Mouse (Mus musculus) 416B (cell line): ENCODE measurements around the gene Atl3.
A peak's percentile ranks its signal among the peaks of the same experiment; 100 is the strongest.

ENCODE experiments used
- DNase-seq: peaks from one replicate; pipeline ENCODE4 v3.0.0; 2011; ENCODE audit warnings: low read depth

The Atl3 gene

DNA sequence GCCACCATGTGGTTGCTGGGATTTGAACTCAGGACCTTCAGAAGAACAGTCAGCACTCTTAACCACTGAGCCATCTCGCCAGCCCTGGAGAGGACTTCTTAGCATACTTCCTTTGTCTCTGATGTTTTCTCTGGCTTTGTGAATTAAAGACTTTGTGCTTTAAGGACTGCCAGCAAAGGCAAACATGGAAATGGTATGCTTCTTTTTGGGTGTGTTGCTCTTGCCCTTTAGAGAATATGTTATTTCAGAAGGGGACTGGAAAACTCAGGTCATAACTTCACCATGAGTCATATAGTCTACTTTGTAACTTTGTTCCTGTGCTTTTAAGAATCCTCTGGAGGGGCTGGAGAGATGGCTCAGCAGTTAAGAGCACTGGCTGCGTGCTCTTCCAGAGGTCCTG, 5.0 kb downstream of the Atl3 start:
- peak; percentile 75 for DNase-seq

DNA sequence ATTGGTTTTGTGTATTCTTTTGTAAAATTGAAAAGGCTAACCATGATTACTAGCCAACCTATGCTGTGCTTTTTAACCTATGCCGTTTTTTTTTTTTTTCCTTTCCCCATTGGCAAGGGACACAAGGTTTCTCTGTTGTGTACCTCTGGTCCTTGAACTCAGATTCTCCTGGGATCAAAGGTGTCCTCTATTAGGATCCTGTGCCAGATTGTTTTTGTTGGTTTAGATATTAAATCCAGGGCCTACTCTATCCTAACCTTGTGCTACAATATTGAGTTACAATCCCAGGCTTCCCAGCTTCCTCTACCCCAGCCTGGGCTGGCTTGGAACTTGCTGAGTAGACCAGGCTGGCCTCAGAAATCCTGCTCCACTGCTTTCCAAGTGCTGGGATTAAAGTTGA, 6.9 kb downstream of the Atl3 start:
- no peak for DNase-seq

DNA sequence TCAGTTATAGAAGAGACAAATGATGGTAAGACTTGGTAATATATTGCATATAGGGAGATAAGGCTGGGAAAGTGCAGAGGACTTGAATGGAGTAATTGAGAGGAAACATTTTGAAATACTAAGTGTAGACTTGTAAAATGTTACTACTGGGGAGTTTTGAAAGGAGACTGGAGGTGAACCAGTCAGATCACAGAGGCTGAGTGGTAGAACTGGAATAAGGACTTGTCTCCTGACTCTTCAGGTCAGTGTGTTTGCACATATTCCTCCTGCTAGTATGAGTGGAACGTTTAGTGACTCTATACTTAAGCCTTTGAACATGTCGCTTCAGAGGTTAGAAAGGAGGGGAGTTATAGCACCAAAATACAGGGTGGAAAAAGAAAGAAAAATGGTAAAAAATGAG, 8.6 kb downstream of the Atl3 start:
- DNase-seq = peak; percentile 44

DNA sequence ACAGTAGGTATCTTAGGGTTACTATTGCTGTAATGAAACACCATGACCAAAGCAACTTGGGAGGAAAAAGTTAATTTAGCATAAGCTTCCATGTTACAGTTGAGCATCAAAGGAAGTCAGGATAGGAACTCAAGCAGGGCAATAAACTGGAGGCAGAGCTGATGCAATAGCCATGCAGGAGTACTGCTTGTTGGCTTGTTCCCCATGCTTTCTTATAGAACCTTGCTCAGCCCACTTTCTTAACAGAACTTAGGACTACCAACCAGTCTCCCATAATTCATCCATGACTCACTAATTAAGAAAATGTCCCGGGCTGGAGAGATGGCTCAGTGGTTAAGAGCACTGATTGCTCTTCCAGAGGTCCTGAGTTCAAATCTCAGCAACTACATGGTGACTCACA, 12.5 kb downstream of the Atl3 start:
- no peak for DNase-seq

DNA sequence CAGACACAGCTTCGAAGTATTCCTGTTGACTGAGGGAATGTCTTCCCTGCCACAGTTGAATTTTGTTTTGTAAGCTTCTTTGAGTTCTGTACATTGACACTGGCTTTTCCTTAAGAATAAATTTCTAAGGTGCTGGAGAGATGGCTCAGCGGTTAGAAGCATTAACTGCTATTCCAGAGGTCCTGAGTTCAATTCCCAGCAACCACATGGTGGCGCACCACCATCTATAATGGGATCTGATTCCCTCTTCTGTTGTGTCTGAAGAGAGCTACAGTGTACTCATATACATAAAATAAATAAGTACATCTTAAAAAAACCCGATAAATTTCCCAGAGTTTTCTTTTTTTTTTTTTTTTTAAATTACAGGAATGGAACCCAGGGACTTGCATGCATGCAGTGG, 14.2 kb downstream of the Atl3 start:
- no peak for DNase-seq

DNA sequence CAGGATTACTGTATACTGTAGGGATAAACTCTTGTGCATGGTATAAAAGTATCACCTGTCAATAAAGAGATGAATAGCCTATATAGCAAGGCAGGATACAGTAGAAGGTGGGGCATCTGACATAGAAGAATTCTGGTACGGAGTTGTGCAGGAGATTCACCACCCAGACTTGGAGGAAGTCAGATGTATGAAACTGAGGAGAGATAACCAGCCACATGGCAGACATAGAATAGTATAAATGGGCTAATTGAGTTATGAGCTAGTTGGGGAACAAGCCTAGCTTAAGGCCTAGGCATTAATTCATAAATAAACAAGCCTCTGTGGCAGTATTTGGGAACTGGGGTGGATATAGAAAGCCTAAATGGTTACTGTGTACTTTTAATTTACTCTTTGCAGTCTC, 22.6 kb downstream of the Atl3 start:
- no peak for DNase-seq

DNA sequence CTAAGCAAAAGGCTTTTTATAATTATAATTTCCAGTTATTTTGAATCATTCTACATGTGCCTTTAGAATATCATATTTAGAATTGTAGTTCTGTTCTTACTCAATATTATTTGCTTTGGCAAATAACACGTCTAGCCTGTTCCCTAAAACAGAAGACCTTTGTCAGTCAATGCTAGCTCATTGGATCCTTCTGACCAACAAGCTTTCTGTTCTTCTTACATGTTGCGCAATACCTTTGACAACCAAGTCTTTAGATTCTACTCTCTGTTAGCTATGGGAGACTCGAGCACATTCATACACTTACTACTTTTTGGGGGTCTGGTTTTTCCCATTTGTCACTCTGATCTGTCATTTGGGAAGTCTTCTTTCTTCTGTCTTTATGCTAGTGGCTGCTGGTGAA, 27.8 kb downstream of the Atl3 start:
- DNase-seq = peak; percentile 26

DNA sequence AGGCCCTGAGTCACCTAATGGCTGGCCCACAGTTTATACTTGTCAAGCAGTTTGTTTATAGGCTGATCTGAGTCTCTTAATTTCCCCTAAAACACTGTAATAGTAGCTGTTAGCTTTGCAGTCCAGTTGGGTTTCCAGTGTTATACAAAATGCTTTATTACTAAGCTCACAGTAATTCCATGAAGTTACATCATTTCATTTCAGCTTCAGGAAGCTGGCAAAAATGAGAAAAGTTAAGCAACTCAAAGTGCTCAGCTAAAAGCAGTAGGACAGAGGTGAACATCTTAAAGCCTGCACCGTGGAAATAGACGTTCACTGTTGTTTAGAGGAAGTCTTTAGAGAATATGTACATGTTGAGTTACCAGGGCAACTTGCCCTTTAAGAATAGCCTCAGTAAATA, 29.0 kb downstream of the Atl3 start:
- no peak for DNase-seq

DNA sequence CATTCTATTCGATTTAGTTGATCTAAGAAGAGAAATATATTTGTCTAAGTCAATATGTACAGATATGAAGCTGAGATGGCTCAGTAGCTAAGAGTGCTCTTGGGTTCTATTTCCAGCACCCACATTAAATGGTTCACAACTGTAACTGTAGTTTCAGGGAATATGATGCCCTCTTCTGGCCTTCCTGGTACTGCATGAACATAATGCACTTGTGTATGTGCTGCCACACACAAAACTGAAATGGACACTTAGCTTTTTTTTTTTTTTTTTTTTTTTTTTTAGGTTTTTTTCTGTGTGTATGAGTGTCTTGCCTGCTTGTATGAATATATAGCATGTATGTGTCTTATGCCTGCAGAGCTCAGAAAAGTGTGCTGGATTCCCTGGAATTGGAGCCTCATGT, 29.5 kb downstream of the Atl3 start:
- DNase-seq = peak; percentile 28

DNA sequence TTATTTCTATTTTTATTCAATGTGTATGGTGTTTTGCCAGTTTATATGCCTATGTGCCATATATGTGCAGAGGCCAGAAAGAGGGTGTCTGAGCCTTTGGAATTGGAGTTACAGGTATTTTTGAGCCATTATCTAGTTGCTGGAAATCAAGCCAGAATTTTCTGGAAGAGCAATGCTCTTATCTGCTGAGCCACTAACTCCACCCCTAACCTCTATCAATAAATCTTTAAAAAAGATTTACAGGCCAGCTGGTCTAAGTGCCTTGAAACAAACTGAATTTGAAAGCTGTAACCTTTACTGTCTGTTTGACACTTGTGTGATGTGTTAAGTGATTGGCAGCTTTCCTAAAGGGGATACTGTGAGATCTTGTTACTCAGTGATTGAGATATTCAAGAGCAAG, 29.9 kb downstream of the Atl3 start:
- no peak for DNase-seq

DNA sequence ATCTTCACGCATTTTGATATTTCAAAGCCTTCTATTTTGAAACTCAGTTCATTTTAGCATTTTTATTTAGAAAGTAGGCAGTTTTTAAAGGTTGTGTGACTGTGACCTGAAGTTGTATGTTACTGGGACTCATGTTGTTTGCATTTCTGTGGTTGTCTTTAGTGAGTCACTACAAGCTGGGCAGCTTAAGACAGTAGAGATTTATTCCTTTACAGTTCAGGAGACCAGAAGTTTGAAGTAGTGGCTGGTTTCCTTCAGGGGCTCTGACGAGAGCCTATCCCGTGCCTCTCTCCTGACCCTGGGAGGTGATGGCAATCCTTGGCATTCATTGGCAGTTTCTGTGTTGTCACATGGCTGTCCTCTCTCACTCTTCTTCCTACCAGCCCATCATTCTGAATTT, 31.0 kb downstream of the Atl3 start:
- DNase-seq = no peak

DNA sequence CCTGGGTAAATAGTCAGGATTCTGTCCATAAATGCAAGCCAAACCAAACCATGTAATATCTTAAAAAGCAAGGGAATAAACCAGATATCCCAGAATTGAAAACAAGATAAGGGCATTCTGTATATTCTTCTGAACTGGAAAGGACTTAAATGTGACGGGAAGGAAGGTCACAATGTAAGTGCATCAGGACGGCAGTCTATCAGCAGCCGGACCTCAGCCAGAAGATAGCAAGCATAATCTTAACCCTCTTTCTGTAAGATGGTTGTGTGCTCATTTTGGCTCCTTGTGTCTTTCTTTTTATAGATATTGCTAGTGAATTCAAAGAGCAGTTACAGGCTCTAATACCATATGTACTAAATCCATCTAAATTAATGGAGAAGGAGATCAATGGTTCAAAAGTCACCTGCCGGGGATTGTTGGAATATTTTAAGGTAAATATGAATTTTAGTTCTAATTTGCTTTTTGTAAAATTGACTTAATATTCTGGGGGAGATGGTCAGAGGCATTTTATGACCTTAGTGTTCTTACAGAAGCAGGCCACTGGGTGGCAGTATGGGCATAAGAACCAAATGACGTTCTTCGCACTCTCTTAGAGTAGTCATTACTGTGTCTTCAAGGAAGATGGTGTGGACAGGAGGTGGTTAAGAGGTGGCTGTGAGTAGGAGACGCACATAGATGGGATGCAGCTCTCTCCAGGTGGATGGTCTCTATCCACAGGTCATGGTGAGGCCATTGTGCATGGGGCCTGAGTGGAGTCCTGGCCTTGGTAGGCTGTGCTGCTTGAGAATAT, 35.0 kb downstream of the Atl3 start:
- DNase-seq = peak; percentile 76

DNA sequence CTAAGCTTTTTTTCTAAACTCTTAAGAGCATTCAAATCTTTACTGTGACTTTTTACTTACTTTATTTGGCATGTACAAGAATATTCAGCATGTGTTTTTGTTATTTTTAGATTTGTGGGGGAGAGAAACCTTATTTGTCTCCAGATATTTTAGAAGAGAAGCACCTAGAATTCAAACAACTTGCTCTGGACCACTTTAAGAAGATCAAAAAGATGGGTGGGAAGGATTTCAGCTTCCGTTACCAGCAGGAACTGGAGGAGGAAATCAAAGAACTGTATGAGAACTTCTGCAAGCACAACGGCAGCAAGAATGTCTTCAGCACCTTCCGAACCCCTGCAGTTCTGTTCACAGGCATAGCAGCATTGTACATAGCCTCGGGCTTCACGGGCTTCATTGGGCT, 38.1 kb downstream of the Atl3 start:
- DNase-seq = no peak

DNA sequence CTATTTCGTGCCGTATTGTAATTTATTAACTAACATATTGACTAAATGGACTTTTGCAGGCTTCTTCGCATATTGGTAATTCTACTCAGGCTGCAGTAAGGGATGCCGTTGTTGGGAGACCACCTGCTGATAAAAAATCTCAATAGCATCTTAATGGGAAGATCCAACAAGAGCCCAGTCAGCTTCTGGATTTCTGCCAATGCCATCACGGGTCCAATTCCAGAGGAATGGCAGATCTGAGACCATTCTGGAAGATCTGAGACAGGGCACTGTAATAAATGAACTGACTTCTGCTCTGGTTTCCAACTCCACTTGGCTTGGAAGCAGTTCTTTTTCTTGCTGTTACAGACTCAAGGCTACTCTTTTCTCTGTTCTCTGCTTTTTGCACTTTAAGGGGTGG, 40.1 kb downstream of the Atl3 start:
- no peak for DNase-seq

DNA sequence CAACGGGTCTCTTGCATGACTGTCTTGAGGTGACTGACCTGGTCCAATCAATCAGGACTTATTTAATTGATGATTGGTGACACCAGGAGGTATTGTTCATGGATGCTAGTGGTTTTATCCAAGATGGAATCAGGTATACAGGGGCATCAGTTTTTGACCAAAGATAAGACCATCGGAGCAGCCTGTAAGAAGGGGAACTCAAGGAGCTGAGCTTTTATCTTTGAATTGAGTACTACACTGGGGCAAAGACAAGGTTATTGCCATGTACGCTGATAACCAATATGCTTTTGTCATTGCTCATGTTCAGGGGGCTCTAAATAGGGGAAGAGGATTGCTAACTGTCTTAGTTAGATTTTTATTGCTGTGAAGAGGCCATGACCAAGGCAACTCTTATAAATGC, 55.1 kb downstream of the Atl3 start:
- no peak for DNase-seq

DNA sequence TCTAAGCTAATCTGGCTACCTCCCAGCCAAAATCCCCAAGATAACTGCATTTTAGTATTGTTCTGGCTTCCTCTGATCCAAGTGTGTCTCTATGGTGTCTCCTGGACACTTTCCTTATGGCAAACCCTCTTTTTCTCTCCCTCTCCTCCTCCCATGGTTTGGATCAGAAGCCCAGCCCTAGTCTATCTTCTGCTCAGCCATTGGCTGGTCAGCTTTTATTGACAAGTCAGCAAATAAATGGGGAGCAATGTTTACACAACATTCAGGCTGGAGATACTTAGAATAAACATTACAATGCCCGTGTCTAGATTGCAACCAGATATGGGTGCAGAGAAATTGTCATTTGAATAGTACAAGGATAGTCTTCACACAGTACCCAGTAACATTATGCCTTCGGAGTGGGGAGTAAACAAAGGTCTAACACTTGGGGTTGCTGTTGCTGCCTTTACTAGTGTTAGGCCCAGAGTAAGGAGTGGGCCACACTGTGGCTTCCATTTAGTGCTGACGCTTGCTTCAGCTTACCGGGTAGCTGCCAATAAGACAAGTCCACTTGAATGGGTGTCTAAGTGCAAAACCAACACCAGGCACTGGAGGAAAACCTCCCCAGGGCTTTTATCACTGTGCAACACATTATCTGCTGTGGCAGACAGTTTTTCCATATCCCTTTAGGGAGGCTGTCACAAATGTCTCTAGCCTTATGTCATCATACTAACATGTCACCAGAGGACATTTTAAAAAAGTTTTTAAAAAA, 57.9 kb downstream of the Atl3 start:
- no peak for DNase-seq

DNA sequence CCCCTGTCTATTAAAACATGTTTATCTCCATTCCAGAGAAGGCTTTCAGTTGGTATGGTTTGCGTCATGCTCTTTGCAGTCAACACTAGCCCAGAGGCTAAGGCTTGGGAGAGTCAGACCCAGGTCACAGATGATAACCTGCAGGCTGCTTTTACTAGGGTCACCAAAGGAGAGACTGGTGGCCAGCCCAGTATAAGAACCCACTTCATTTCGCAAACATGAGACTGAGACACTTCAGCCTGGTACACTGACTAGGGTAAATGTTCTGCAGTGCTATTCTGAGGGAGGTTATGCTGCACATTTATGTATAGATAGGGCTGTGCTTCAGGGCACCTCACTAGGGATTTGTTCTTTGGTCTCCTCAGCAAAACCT, 58.4 kb downstream of the Atl3 start:
- no peak for DNase-seq

DNA sequence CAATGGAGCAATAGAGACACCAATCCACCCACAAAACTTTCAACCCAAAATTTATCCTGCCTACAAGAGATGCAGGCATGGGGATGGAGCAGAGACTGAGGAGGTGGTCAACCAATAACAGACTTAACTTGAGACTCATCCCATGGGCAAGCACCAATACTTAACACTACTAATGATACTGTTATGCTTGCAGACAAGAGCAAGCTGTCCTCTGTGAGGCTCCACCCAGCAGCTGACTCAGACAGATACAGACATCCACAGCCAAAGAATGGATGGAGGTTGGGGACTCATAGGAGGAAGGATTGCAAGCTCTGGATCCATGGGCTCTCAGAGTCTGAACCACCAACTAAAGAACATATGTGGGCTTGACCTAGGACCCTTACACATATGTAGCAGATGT, 59.6 kb downstream of the Atl3 start:
- no peak for DNase-seq

DNA sequence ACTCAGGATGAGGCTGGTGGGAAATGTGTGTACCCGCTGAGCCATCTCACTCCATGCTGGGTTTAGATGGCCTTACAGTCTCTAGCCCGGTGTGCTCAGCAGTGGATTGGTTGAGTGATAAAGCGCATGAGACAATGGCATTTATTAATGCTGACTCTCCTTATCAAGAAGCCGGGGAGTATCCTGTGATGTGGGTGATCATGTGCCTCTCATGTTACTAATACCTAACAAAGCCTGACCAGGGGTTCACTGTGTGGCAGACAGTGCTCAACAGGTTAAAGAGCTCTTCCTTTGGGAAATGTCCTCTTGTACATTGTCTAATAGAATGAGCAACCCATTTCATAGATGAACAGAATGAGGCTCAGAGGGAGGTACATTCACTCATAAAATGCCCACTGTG, 61.0 kb downstream of the Atl3 start:
- no peak for DNase-seq

DNA sequence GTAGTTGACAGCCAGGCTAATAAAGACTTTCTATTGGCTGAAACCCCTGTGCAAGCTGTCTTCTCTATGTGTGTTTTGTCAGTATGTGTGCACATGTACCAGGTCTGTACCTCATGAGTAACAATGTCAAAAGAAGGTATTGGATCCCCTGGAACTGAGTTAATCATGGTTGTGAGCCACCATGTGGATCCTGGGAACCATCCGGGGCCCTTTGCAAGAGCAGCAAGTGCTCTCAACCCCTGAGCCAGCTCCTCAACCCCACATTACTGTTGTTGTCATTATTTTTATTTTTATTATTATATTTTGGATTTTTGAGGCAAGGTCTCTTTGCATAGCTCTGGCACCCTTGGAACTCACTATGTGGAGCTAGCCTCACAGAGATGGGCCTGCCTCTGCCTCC, 62.8 kb downstream of the Atl3 start:
- DNase-seq = no peak

DNA sequence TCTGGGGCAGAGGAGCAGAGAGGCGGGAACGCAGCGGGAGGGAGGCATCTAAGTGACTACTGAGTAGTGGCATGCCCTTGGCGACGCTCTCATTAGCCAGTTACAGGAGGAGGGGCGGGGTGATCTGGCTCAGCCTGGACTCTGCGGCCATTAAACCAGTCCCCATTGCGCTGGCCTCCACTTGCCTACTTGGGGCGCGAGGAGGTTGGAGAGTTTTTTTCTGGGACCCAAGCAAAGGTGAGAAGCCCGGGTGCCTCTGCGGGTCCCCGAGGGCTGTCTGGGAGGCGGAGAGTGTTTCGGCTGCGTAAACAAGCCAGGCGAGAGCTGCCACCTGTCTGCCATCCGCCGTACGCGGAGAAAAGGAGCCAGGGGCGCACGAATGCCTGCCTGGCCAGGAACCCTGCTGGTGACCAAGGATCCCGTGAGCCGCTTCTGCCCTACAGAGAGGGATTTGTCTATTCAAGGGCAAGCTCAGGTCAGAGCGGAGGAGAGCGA, 63.5 kb downstream of the Atl3 start, which contains the start of gene Pla2g16:
Pla2g16 (plus strand) TSS at position 132 of the 495 bp plus-strand sequence.
- no peak for DNase-seq

DNA sequence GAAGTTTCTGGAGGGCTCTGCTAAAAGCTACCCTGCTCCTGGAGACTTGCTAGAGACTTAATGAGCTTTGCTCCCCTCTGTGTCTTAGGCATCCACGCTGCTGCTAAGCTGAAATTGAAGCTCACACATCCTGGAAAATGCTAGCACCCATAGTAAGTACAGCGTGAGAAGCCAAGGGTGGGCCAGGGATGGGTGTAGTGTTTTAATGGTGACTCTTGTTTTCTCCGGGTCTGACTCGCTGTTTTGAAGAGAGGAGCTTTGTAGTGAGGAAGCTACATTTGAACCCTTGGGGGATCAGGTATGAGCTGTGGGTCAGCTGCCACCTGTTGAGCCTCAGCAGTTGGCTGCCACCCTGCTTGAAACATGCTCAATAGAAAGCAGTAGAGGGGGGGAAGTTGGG, 64.0 kb downstream of the Atl3 start:
- DNase-seq = no peak

DNA sequence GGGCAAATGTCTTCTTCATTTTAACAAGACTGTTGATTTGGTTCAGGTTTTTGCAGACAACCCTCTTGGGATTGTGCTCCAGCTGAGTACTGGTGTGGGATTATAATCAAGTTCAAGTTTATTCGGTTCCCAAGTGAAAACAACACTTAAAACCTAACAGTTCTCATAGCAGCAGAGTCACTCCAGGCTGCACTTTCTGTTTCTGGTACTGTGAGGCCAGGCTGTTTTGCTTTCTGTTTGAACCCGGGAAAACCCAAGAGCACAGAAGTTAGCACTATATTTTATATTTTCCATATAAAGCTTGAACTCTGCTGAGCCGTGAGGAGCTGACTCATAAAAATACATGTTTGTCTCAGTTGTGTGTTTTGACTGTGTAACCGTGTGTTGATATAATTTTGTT, 64.8 kb downstream of the Atl3 start:
- no peak for DNase-seq

DNA sequence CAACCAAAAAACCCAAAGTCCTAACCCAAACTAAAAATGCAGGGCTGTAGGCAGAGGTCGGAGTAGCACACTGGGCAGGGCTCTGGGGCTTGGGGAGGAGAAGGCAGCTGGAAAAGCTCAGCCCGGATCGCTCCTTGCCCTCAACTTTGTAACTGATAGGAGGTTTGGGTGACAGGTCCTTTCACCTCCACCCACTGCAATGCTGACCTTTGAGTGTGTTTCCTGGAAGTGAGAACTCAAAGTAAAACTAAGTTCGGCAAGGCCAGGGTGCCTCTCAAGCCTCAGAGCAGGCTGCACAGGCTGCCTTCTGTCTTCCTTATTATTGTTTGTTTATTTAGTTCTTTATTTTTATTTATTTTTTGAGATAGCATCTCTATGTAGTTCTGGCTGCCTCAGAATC, 66.1 kb downstream of the Atl3 start:
- no peak for DNase-seq
